Mouse (Mus musculus) lung, adult 2 months (tissue): Measurements from ENCODE around the gene Adgrl4. TPM values are rescaled to one million over a fixed set of nuclear protein-coding genes. Genes with fewer than 3 reads are reported as not detected.

Experiments used
- DNase-seq: peaks from one replicate; pipeline ENCODE4 v3.0.0; 2022
- H3K4me1 ChIP-seq: fragments of 200-500 bp; 2 replicates; pipeline ENCODE4 v1.6.1; 2011; ENCODE audit warnings: low read length; ENCODE audit not compliant: control insufficient read depth, insufficient read depth
- H3K4me3 ChIP-seq: fragments of 200-500 bp; replicated peaks from 2 replicates; pipeline ENCODE3; 2011; ENCODE audit warnings: low read depth, mild to moderate bottlenecking, control low read depth, low read length; ENCODE audit errors: extremely low read depth
- CTCF ChIP-seq: fragments of 200-500 bp; IDR thresholded peaks from 2 replicates; pipeline ENCODE4 v1.5.1; 2011; ENCODE audit warnings: mild to moderate bottlenecking, low read length, control low read depth; ENCODE audit not compliant: insufficient read depth
- POLR2A ChIP-seq: fragments of 200-500 bp; IDR thresholded peaks from 2 replicates; pipeline ENCODE4 v1.6.1; 2011; ENCODE audit warnings: low read depth, mild to moderate bottlenecking, control low read depth, low read length, borderline replicate concordance; ENCODE audit errors: extremely low read depth
- WGBS: fragments of 180-500 bp; shearing (Covaris S2); methylation state at CpG from one replicate; pipeline ENCODE4 v1.1.7; 2018; 5-methylcytosine and 5-hydroxymethylcytosine counted together
- polyA plus RNA-seq: library from polyadenylated mRNA; depleted of rRNA; stranded (reverse); fragments of >200 nt; gene quantifications from 2 replicates; pipeline ENCODE4 v1.2.3, GENCODE M21; 2012; rRNA removed

The Adgrl4 gene
- polyA plus RNA-seq, result 50.2 and 76.9 TPM in 2 replicates

DNA sequence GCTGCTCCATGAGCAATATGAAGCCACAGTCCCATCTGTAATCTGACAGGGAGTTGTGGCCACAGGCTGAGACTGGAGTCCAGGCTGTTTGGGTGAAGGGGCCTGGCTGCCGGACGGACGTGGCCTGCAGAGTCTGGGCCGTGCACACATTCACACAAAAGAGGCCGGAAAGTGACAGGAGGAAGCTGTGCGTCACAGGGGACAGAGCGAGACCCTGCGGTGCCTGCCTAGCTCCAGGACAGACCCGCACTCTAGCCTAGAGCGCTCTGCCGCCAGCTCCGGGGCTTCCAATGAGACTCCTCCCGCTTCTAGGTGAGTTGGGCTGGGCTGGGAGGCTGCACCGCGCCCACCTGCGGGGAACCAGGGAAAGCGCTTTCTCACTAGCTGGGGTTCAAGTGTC is at the start of gene Adgrl4:
Gene Adgrl4, plus strand, starts transcription at position 195 of the 400 bp plus-strand sequence.
- WGBS, result 3% methylated on average over 17 of the region's 17 CpGs
- peak within 1 kb of the TSS; percentile 91 for H3K4me3 ChIP-seq
- H3K4me1 ChIP-seq, result no peaks in the 10 kb centered on the region
- DNase-seq, result peak; percentile 41
- no peak for TF ChIP-seq CTCF
- TF ChIP-seq POLR2A, result peak; percentile 88; the same call in 1 of the 2 replicates

DNA sequence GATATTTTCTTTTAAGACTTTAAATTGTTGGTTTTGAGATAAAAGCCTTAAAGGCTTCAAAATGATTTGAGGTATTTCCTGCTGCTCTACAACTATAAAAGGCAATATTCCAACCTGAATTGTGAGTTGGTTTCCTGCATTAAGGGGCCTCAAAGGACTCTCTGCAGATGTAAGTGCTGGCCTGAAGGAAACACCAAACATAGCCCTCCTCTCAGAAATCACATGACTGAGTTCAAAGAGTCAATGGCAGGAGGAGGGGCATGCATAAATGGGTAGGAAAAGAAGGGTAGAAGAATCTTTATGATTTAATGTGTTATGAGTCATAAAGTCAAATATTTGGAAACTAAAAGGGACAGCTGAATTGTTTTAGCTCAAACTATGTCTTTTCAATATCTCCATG is 46.8 kb upstream of the Adgrl4 start:
- H3K4me3 ChIP-seq, result no peak overlapping the region
- peaks cover 3% of the 10 kb centered on the region; the same call in 1 of the 2 replicates for H3K4me1 ChIP-seq
- DNase-seq, result no peak
- TF ChIP-seq POLR2A (no peak), CTCF (no peak)

DNA sequence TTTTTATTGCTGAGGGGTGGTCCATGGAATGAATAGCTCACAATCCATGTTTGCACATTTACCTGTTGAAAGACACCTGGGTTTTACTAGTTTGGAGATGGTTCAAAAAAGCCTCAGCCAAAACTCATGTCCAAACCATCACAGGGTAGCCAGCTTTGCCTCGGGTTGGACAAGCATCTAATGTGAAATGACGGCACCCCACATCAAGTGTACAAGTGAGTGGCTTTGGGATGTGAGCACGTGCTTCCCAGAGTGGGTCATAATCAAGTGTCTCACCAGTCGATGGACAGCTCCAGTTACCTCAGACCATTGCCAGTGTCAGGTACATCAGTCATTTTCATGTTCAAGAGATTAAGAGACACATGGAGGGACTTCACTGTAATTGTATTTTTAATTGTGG is 44.8 kb upstream of the Adgrl4 start:
- H3K4me3 ChIP-seq, result no peak overlapping the region

DNA sequence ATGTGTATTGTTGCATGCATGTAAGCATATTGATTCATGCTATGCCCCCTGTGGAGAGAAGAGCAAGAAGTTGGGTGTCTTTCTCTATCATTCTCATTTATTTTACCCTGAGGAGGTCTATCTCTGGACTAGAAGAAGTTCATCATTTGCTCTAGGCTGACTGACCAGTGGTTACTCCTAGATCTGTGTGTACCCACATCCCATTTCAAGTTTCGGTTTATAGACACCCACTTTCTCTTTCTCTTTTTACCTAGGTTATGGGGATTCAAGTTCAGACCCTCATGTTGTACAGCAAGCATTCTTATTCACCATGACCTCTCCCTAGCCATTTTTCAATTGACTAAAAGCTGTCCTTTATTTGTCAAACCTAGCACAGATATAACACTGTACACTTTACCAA is 44.4 kb upstream of the Adgrl4 start:
- DNase-seq, result no peak
- no peaks in the 10 kb centered on the region for H3K4me1 ChIP-seq
- TF ChIP-seq CTCF (no peak), POLR2A (no peak)
- WGBS, result 81% methylated on average over 1 of the region's 1 CpGs
- no peak overlapping the region for H3K4me3 ChIP-seq

More for the DNA sequence above, 44.8 kb upstream of the Adgrl4 start:
- no peak for DNase-seq
- WGBS, result 88% methylated on average over 4 of the region's 4 CpGs
- TF ChIP-seq POLR2A, result no peak
- TF ChIP-seq CTCF, result no peak
- no peaks in the 10 kb centered on the region for H3K4me1 ChIP-seq

DNA sequence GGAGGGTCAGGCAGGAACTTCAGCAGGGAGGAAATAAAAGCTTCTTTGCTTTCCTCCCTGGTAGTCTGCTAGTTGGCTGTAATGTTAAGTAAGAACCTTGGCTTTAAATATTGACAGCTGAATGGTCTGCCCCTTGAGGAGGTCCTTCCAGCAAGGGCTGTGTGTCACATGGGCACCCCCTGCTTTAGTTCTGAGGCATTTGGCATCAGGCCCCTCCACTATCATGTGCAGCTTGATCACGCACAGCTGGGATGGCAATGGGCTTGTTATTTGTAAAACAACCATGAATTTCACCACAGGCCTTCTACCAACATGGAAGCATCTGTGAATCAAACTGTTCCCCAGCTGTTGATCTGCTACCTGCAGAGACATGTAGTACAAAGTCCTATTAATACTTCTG is 38.4 kb upstream of the Adgrl4 start:
- H3K4me1 ChIP-seq, result no peaks in the 10 kb centered on the region
- no peak overlapping the region for H3K4me3 ChIP-seq
- WGBS, result 81% methylated on average over 1 of the region's 1 CpGs
- TF ChIP-seq POLR2A, result no peak
- no peak for TF ChIP-seq CTCF
- no peak for DNase-seq

DNA sequence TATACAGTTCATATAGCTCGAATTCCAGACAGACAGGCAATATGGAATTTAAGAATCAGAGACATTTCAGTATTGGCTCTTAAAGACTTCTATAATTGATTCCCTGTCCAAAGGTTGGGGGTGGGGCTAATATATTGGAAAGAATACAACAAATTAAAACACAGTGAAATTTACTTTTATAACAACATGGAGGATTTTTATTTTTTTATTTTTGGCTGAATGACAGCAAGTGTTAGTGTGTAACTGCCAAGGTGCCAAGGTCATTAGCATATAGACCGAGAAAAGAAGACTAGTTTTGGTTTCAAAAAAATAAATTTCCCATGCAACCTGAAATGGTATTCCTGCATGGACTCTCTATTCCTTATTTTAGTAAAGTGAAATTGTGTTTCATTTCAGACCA is 26.7 kb upstream of the Adgrl4 start:
- TF ChIP-seq CTCF (no peak), POLR2A (no peak)
- 79% methylated on average over 2 of the region's 2 CpGs for WGBS
- Histone ChIP-seq H3K4me1 (no peaks in the 10 kb centered on the region), H3K4me3 (no peak overlapping the region)
- DNase-seq, result no peak

DNA sequence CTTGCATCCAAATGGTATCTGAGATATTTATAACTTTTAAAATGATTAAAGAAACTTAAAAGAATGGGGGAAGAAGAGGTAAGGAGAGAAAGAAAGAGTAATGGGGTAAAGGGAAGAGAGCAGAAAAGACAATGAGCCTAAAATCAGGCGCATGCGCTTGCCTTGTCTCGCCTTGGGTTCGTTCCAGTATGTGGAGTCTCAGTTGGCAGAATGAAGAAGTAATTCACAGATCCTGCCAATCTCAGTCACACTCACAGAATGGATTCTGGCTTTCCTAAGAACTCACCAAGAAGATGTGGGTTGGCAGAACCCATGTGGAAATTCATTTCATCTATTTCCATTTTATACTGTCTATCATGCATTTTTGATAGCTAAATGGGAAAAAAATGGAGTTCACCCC is 26.2 kb upstream of the Adgrl4 start:
- 92% methylated on average over 4 of the region's 4 CpGs for WGBS
- no peak for TF ChIP-seq CTCF
- TF ChIP-seq POLR2A, result no peak
- Histone ChIP-seq H3K4me3 (no peak overlapping the region), H3K4me1 (no peaks in the 10 kb centered on the region)
- DNase-seq, result no peak

DNA sequence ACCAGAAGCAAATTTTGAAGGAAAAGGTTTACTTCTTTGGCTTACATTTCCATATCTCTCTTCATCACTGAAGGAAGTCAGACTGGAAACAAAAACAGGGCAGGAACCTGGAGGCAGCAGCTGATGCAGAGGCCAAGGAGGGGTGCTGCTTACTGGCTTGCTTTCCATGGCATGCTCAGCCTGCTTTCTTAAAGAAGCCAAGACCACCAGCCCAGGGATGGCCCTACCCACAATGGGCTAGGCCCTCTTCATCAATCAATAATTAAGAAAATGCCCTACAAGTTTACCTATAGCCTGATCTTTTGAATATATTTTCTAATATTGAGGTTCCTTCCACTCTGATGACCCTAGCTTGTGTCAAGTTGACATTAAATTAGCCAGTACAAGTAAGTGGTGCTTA is 20.8 kb upstream of the Adgrl4 start:
- Histone ChIP-seq H3K4me3 (no peak overlapping the region), H3K4me1 (peaks cover 5% of the 10 kb centered on the region)
- DNase-seq, result no peak
- TF ChIP-seq POLR2A (no peak), CTCF (no peak)

DNA sequence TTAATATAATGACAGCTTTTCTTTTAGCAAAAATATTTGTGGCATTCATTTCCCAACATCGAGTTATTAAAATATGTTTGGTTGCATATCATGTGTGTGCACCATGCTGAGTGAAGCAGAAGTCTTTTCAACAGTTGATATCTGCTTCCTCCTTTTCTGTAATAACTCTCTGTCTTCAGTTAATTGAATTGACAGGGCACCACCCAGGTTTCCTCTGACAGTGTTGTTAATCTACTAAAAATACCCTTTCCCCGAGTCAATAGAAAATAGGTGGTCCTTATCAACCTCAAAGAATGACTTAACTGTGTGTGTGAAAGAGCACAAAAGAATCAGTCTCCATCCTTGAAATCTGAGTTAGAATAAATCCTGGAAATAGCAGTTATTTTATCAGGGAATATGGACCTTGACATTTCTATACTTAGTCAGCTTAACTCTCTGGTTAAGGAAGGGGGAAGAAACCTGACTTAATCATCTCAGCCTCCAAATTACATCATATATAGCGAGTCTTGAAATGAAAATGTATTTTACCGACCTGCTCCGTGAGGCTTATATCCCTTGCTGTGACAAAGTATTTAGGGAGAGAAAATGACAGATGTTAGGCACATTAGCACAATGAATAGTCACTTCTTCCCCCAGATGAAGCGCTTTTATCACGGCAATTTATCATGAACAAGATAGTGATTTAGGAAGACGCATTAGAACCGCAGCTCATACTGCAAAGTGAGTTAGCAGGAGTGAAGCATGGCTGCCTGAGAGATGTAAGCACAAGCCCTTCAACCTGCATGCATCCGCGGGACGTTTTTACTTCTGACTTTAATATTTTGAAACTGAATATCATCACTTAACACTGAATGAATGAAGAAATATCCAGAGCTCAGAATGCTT is 19.8 kb upstream of the Adgrl4 start:
- no peak for TF ChIP-seq POLR2A
- TF ChIP-seq CTCF, result no peak
- WGBS, result 28% methylated on average over 12 of the region's 12 CpGs
- Histone ChIP-seq H3K4me3 (no peak overlapping the region), H3K4me1 (peaks cover 5% of the 10 kb centered on the region)
- DNase-seq, result no peak
